Mouse (Mus musculus) embryonic facial prominence, embryonic 12.5 days (tissue): ENCODE measurements around the gene Rnf115. TPM values are rescaled to one million over a fixed set of nuclear protein-coding genes. Genes with fewer than 3 reads are reported as not detected.
"Not testable (repeated sequence)": the region's sequence is repeated elsewhere in the genome, so short reads cannot be mapped to it uniquely, and the experiment has no call there.

Source experiments
- ATAC-seq: fragments of 200-750 bp; cut with Nextera tagmentation; 2 replicates; pipeline ENCODE4 v1.8.0; 2017; ENCODE audit not compliant: insufficient number of reproducible peaks, insufficient read depth, low FRiP score, low TSS enrichment
- H3K27ac ChIP-seq: fragments of 300-500 bp; sonication (generic); 2 replicates; pipeline ENCODE4 v1.5.1; 2016; ENCODE audit warnings: mild to moderate bottlenecking
- H3K27me3 ChIP-seq: fragments of 300-500 bp; sonication (generic); 2 replicates; pipeline ENCODE4 v1.6.1; 2016; ENCODE audit warnings: mild to moderate bottlenecking, moderate library complexity
- H3K36me3 ChIP-seq: fragments of 300-500 bp; sonication (generic); 2 replicates; pipeline ENCODE4 v1.6.1; 2016; ENCODE audit warnings: mild to moderate bottlenecking
- H3K4me1 ChIP-seq: fragments of 300-500 bp; sonication (generic); 2 replicates; pipeline ENCODE4 v1.6.1; 2016
- H3K4me2 ChIP-seq: fragments of 300-500 bp; sonication (generic); replicated peaks from 2 replicates; pipeline ENCODE4 v1.6.1; 2016; ENCODE audit warnings: mild to moderate bottlenecking, moderate library complexity
- H3K4me3 ChIP-seq: fragments of 300-500 bp; sonication (generic); 2 replicates; pipeline ENCODE4 v1.5.1; 2016; ENCODE audit warnings: mild to moderate bottlenecking
- H3K9ac ChIP-seq: fragments of 300-500 bp; sonication (generic); 2 replicates; pipeline ENCODE4 v1.6.1; 2016; ENCODE audit warnings: mild to moderate bottlenecking, moderate library complexity
- H3K9me3 ChIP-seq: fragments of 300-500 bp; sonication (generic); 2 replicates; pipeline ENCODE4 v1.6.1; 2016; ENCODE audit warnings: mild to moderate bottlenecking, moderate library complexity
- WGBS: fragments of 180-500 bp; shearing (Covaris S2); methylation state at CpG from one replicate; pipeline ENCODE4 v1.1.7; 2016; 5-methylcytosine and 5-hydroxymethylcytosine counted together
- polyA plus RNA-seq: library from polyadenylated mRNA; unstranded; fragments of >200 nt; fragmentation: Nextera tagmentation; extraction: Ambion mirVana; gene quantifications from 2 replicates; pipeline ENCODE4 v1.2.1, GENCODE M21; 2016

The Rnf115 gene
- polyA plus RNA-seq: 64.5 and 70.3 TPM in 2 replicates

GRCm38 (mm10) chr3:96727343-96727827 is at the start of gene Rnf115, which contains the start of gene Polr3c:
Rnf115 (plus strand) TSS chr3:96727664.
Polr3c (minus strand) TSS chr3:96727628.
- no peaks in the 10 kb centered on the region for H3K9me3 ChIP-seq
- WGBS: under 1% methylated on average over 50 of the region's 52 CpGs
- peak within 1 kb of the TSS; percentile 84 for H3K9ac ChIP-seq
- peak within 1 kb of the TSS; percentile 77 for H3K4me3 ChIP-seq
- peak within 1 kb of the TSS; percentile 67 for H3K4me2 ChIP-seq
- peak; percentile 96 for ATAC-seq
- peak within 1 kb of the TSS; percentile 83 for H3K27ac ChIP-seq
- H3K4me1 ChIP-seq: peaks cover 14% of the 10 kb centered on the region; the same call in 1 of the 2 replicates
- H3K27me3 ChIP-seq: no peaks in the 10 kb centered on the region
- peaks cover 18% of the 10 kb centered on the region for H3K36me3 ChIP-seq

DNA sequence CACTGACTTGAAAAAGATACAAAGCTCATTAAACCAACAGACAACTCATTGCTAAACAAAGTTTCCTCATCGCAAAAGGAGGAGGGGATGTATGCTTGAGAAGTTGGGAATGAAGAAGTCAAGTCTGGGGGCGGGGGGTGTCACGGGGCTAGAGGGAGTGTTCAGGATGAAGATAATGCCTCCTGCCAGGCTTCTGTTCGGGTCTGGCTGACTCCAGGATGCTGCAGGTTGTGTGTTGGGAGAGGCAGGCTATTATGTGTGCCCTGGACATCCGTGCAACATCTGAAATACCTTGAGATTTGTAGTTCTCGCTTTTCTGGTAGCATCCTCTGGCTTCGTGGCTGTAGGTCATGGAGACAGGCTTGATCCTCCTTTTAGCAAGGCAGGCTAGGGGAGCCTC is 49.0 kb upstream of the Rnf115 start:
- Histone ChIP-seq H3K36me3 (no peaks in the 10 kb centered on the region), H3K9ac (no peak overlapping the region), H3K27me3 (peaks cover 13% of the 10 kb centered on the region; the same call in 1 of the 2 replicates), H3K9me3 (no peaks in the 10 kb centered on the region), H3K4me3 (no peak overlapping the region), H3K4me1 (peaks cover 5% of the 10 kb centered on the region), H3K27ac (no peak overlapping the region), H3K4me2 (no peak overlapping the region)
- ATAC-seq: no peak
- WGBS: 63% methylated on average over 7 of the region's 7 CpGs

- Histone ChIP-seq H3K9me3 (no peaks in the 10 kb centered on the region), H3K4me1 (peaks cover 3% of the 10 kb centered on the region), H3K36me3 (no peaks in the 10 kb centered on the region), H3K27ac (no peak overlapping the region), H3K9ac (no peak overlapping the region), H3K4me3 (no peak overlapping the region), H3K27me3 (peaks cover 20% of the 10 kb centered on the region; the same call in 1 of the 2 replicates), H3K4me2 (no peak overlapping the region)
- no peak for ATAC-seq
- 31% methylated on average over 5 of the region's 5 CpGs for WGBS
Observed at GRCm38 (mm10) chr3:96679159-96679674, 48.2 kb upstream of the Rnf115 start.

GRCm38 (mm10) chr3:96680269-96680956 is 47.1 kb upstream of the Rnf115 start:
- Histone ChIP-seq H3K4me1 (0 out of 2 replicates have a peak, but pooled peaks cover 3% of the 10 kb centered on the region), H3K4me3 (no peak overlapping the region), H3K4me2 (no peak overlapping the region), H3K9me3 (no peaks in the 10 kb centered on the region), H3K9ac (no peak overlapping the region), H3K36me3 (no peaks in the 10 kb centered on the region), H3K27me3 (peaks cover 22% of the 10 kb centered on the region; the same call in 1 of the 2 replicates), H3K27ac (no peak overlapping the region)
- no peak for ATAC-seq
- 25% methylated on average over 12 of the region's 12 CpGs for WGBS

GRCm38 (mm10) chr3:96683496-96683895 is 44.0 kb upstream of the Rnf115 start:
- no peak overlapping the region for H3K4me2 ChIP-seq
- no peak overlapping the region for H3K4me3 ChIP-seq
- H3K36me3 ChIP-seq: no peaks in the 10 kb centered on the region
- H3K27ac ChIP-seq: no peak overlapping the region
- WGBS: 80% methylated on average over 3 of the region's 3 CpGs
- H3K9me3 ChIP-seq: no peaks in the 10 kb centered on the region
- H3K4me1 ChIP-seq: 0 out of 2 replicates have a peak, but pooled peaks cover 3% of the 10 kb centered on the region
- no peak for ATAC-seq
- H3K27me3 ChIP-seq: peaks cover 22% of the 10 kb centered on the region; the same call in 1 of the 2 replicates
- H3K9ac ChIP-seq: no peak overlapping the region

- WGBS: 54% methylated on average over 17 of the region's 17 CpGs
- H3K4me2 ChIP-seq: peak overlapping the region; percentile 44
- 0 out of 2 replicates have a peak overlapping the region, but pooled peaks have one; percentile 17 for H3K4me3 ChIP-seq
- H3K9me3 ChIP-seq: no peaks in the 10 kb centered on the region
- H3K27ac ChIP-seq: no peak overlapping the region
- no peaks in the 10 kb centered on the region for H3K36me3 ChIP-seq
- H3K27me3 ChIP-seq: peaks cover 19% of the 10 kb centered on the region; the same call in 1 of the 2 replicates
- ATAC-seq: no peak
- H3K9ac ChIP-seq: 0 out of 2 replicates have a peak overlapping the region, but pooled peaks have one; percentile 24
- 0 out of 2 replicates have a peak, but pooled peaks cover 3% of the 10 kb centered on the region for H3K4me1 ChIP-seq
Observed at GRCm38 (mm10) chr3:96684151-96684821, 43.2 kb upstream of the Rnf115 start.

- Histone ChIP-seq H3K4me2 (peak overlapping the region; percentile 44), H3K27me3 (0 out of 2 replicates have a peak, but pooled peaks cover 14% of the 10 kb centered on the region), H3K27ac (no peak overlapping the region), H3K9ac (0 out of 2 replicates have a peak overlapping the region, but pooled peaks have one; percentile 24), H3K36me3 (no peaks in the 10 kb centered on the region), H3K4me1 (0 out of 2 replicates have a peak, but pooled peaks cover 3% of the 10 kb centered on the region), H3K4me3 (0 out of 2 replicates have a peak overlapping the region, but pooled peaks have one; percentile 17), H3K9me3 (no peaks in the 10 kb centered on the region)
- no peak for ATAC-seq
- WGBS: 31% methylated on average over 28 of the region's 28 CpGs
Observed at GRCm38 (mm10) chr3:96684822-96685156, 42.7 kb upstream of the Rnf115 start.

DNA sequence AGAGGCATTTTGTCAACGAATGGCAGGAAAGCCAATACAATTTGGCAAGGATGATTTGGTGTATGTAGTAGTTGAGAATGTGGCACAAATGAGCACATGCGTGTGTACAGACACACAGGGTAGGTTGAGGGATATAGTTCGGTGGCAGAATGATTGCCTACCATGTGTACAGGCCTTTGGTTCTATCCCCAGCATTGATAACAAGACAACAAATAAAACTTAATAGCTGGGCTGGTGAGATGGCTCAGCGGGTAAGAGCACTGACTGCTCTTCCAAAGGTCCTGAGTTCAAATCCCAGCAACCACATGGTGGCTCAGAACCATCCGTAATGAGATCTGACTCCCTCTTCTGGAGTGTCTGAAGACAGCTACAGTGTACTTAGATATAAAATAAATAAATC is 41.4 kb upstream of the Rnf115 start:
- 97% methylated on average over 5 of the region's 5 CpGs for WGBS
- H3K9ac ChIP-seq, H3K4me3 ChIP-seq, H3K9me3 ChIP-seq, H3K27ac ChIP-seq, ATAC-seq, H3K4me1 ChIP-seq, H3K4me2 ChIP-seq, H3K36me3 ChIP-seq: not testable (repeated sequence)
- 0 out of 2 replicates have a peak, but pooled peaks cover 12% of the 10 kb centered on the region for H3K27me3 ChIP-seq

- H3K36me3 ChIP-seq: no peaks in the 10 kb centered on the region
- no peak overlapping the region for H3K4me2 ChIP-seq
- H3K27ac ChIP-seq: no peak overlapping the region
- no peak overlapping the region for H3K4me3 ChIP-seq
- peaks cover 7% of the 10 kb centered on the region; the same call in 1 of the 2 replicates for H3K4me1 ChIP-seq
- 0 out of 2 replicates have a peak, but pooled peaks cover 6% of the 10 kb centered on the region for H3K27me3 ChIP-seq
- no peak overlapping the region for H3K9ac ChIP-seq
- no peaks in the 10 kb centered on the region for H3K9me3 ChIP-seq
- WGBS: 80% methylated on average over 11 of the region's 11 CpGs
- no peak for ATAC-seq
Observed at GRCm38 (mm10) chr3:96688854-96689253, 38.6 kb upstream of the Rnf115 start.

DNA sequence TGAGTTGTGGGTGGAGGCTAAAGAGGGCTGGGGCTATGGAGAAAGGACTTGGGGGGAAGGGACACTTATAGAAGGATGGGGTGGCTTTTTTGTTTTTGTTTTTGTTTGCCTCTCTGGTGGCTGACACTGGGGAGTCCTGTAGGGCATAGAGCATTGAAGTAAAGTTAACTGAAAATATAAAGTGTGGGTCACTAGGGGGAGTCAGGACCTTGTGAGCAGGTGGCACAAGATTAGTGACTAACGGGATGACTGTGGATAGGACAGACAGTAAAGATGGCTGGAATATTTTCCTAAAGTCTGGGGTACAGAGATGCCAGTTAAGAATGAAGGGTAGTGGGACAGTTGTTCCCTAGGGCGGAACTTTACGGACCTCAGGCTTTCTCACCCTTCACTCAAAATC is 37.2 kb upstream of the Rnf115 start:
- ATAC-seq: no peak
- Histone ChIP-seq H3K4me1 (peaks cover 4% of the 10 kb centered on the region; the same call in 1 of the 2 replicates), H3K36me3 (no peaks in the 10 kb centered on the region), H3K9me3 (no peaks in the 10 kb centered on the region), H3K9ac (no peak overlapping the region), H3K4me2 (no peak overlapping the region), H3K27me3 (no peaks in the 10 kb centered on the region), H3K27ac (no peak overlapping the region), H3K4me3 (no peak overlapping the region)
- WGBS: 46% methylated on average over 3 of the region's 3 CpGs

DNA sequence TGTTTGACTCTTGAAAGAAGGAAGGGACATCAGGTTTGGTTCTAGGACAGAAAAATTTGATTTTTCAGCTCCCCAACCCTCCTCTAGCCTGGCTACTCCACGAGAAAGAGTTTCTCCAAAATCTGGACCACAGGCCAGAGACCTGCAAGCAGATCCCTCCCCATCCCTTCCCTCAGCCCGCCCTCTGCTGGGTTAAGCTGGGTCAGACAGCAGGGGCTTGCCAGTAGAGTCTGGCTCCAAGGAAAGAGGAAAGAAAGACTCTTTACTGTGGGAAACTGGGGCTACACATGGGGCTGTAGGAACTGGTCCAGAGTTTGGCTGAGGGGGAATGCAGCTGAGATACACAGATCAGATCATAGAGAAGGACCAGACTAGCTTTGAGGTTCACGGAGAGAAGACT is 35.0 kb upstream of the Rnf115 start:
- Histone ChIP-seq H3K4me2 (no peak overlapping the region), H3K4me3 (no peak overlapping the region), H3K4me1 (peaks cover 11% of the 10 kb centered on the region), H3K36me3 (no peaks in the 10 kb centered on the region), H3K27ac (no peak overlapping the region), H3K9ac (no peak overlapping the region), H3K27me3 (no peaks in the 10 kb centered on the region), H3K9me3 (no peaks in the 10 kb centered on the region)
- no peak for ATAC-seq
- 11% methylated on average over 3 of the region's 3 CpGs for WGBS
